Mouse (Mus musculus): ENCODE results near the gene Phactr1.

Phactr1 gene

DNA sequence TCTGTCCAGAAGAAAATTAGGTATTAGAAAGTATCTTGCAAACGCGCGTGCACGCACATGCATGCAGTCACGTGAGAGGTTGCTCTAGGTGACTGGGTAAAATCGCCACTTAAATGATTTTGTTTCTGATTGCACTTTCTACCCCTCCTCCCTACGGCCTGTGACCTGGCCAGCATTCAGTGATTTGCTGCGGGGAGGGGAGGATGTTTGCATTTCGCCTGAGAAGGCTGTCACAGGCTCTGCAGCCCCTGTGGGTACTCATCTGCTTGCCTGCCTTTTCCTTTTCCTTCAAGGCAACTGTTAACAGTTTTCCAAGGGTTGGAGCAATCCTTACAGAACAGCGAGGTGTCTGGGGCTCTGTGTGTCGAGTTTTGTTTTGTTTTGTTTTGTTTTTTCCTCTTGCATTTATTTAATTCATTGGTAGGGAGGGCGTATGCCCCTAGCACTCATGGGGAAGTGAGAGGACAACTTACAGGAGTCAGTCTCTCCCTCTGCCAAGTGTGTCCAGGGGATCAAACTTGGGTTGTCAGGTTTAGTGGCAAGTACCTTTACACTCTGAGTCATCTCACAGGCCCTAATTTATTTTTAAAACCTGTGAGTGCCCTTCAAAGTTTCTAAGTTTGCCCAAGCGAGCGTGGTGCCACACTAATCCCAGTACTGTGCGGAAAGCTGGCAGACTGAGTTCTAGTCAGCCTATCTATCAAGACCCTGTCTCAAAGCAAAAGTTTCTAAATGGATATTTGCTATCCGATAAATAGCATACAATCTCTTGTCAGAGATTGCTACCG lies 443.7 kb downstream of the Phactr1 start:
- ATAC-seq (ENCODE audit: low TSS enrichment): no peak

DNA sequence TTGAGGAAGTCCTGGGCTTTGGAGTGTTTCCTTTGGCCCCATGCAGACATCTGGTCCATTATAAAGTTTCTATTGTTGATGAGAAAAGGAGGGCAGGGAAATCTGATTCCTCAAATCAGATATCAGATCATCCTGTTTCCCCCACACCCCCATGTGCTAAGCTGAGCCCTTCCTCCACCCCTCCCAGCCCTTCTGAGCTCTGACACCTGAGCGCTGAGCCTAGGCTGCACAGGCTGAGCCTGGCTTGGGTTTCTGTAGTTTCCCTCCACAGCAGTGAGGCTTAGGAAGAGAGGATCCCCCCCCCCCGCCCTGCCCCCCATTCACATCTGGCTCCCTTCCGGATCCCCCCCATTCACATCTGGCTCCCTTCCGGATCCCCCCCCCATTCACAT lies 444.3 kb downstream of the Phactr1 start:
- ATAC-seq (ENCODE audit: low TSS enrichment): no peak

DNA sequence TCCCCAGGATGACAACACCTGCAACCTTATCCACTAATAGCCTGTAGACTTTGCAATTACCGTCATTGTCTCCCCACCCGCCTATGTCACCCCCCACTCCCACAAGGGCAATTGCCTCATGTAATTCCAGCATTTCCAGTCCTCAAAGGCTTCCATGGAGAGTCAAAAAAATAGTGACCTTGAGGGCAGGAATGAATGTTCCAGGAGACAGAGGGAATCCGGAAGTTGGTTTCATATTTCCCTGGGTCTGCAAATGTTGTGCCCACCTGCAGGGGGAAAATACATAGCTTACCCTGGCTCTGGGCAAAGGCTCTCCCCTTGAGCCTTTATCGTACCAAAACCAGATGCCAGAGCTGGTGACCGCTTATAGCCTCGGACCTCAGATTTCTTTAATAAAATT lies 449.7 kb downstream of the Phactr1 start:
- no peak for ATAC-seq (ENCODE audit: low TSS enrichment)

DNA sequence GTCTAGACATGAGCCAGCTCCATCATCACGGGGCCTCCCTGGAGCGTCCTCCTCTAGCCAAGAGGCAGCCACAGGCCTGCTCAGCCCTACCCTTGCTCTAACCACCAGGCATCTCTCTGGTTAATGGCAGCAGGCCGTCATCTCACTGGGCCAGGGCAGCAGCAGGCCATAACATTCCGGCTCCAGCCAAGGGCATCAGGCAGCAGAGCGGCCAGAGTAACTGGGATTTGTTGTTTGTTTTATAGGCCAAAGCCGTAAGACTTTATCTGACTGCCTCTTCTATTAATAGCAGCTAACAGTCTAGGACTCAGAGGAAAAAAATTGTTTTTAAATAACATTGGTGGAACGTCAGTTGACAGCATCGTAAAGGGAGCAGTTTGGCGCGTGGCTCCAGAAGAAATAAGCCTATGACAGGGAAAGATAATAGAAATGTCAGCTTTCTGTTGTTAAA lies 451.3 kb downstream of the Phactr1 start:
- 0 out of 2 replicates have a peak, but pooled peaks have one; percentile 15 for ATAC-seq (ENCODE audit: low TSS enrichment)

DNA sequence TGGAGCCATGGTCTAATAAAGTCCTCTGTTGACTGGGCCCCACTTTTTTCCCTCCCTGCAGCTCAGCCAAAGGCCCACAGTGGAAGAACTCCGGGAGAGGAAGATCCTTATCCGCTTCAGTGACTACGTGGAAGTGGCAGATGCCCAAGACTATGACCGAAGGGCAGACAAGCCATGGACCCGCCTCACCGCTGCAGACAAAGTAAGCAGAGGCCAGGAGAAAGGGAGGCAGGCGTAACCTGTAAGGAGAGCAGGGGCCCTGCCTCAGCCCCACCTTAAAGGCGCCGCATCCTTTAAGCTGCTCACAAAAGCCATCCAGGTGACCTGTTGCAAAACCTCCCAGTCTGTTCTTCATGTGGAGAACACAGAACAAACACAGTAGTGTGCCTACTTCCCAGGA lies 452.4 kb downstream of the Phactr1 start:
- ATAC-seq (ENCODE audit: low TSS enrichment): no peak

DNA sequence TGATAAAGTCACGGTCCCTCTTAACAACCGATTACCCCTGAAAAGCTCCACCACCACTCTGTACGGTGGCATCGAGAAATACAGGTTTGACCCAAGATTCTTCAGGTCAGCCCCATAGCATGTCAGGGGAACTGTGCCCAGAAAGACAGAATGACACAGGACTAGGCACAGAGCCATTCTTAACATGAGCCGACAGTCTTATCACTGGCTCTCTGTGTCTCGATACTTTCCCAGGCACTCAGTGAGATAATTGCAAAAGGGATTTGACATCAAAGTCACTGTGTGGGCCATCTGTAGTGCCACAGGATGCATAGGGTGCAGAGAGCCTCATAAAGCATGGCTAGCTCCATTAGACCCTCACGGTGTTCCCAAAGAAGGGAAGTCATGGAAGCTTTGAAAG lies 453.0 kb downstream of the Phactr1 start:
- ATAC-seq (ENCODE audit: low TSS enrichment): no peak

DNA sequence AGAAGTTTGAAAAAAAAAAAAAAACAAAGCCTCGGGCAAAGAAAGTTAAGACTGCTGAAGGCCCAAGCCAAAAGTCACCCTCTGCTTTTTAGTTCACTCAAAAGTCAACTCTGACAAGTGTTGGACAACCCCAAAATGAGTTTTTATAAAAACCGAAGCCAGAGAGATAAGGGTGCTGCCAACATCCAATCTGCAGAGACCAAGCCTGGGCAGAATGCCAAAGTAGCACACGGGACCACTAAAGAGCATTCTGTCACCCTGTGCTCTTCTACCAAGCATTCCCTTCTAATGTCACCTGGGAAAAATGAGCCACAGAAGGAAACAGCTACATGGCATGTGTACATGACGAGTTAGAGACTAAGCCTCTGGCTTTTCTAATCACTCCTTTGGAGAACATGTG lies 454.0 kb downstream of the Phactr1 start:
- no peak for ATAC-seq (ENCODE audit: low TSS enrichment)

DNA sequence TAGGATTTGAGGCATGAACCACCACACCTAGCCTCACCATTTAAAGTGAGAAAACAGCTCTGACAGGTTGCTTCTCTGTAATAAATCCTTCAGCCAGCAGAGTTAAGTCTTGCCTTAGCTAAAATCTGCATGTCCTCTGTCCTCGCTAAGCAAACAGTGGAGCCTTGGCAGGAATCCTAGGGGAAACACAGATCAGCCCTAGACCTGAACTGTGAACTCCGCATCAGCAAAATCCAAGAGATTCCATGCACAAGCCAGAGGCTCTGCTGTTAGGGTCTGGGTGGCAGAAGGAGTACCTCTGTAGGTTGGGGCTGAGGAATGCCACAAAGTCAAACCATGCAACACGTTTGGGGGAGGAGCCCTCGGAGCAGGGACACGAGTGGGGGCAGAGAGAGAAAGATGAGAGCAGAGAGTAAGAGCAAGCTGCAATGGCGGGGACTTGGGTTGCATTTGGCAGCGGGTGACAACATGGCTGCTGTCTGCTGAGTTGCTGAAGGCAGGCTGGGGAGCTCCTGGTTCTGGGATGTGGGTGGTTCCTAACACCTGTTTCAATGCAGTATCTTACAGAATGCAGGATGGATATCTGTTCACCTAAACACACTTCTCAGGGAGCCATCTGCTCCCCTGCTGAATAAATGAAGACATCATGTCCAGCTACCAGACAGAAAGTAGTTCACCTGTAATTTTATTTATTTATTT lies 464.4 kb downstream of the Phactr1 start:
- peak; percentile 41; the same call in 1 of the 2 replicates for ATAC-seq (ENCODE audit: low TSS enrichment)

DNA sequence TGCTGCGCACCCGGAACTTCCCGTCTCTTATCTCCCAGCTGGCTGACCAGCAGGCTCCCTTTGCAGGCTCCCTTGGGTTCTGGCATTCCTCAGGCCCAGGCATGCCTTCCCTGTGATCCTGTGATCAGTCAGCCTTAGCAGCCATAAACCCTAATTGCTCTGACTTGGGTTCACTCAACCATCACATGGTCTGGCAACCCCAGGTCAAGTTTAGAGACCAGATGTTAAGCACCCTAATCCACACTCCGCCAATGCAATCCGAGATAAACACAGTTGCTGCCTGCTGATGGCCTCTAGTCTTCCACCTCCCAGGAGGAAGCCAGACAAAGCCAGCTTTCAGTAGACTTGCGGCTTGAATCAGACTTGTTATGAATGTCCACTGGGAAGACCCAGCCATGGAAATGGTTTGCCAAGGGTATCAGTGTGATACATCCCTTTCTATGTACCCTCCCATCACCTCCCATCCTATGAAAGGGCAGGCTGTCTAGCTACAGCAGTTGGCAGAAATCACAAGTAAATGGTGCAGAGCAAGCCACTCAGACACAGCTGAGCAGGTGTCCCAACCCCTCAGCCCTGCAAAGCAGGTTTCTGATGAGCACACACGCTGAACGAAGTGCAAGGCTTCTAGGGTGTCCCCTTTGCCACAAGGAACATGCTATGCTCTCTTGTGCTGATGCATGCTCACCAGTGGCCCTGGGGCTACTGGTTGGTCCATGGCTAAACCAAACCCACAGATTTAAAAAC lies 466.3 kb downstream of the Phactr1 start:
- no peak for ATAC-seq (ENCODE audit: low TSS enrichment)

DNA sequence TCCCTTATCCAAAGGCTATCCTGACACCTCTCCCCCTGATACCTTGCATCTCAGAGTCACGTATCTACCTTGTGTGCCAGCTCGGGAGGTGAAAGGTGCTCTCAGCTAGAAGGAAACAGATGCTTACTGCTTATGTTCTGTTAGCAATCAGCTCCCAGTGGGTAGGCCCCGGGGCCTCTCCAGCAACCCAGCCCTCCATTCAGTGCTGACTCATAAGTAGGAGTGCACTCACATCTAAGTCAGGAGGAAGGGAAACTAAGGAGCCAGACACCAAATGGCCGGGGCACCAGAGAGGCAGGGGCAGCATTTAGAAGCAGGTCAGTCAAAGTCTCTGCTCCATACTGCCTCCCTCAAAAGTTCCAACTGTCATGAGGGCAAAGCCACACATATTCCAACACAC lies 468.3 kb downstream of the Phactr1 start:
- ATAC-seq (ENCODE audit: low TSS enrichment): peak; percentile 42

DNA sequence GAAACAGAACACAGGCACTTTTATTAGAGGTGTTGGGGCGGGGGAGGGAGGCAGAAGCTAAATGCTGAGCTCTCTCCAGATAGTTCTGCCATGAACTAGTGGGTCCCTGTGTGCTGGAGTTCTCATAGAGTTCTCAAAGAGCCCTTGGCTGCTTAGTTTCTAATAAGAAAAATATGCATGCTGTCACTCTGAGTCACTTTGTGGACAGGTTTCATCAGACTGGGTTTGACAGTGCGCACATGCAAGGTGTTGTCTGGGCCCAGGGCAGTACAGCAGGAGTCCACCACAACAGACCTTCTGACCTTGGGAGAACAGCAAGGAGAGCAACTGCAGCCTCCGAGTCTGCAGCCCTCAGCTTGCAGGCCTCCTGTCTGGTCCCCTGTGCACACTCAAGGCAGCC lies 469.2 kb downstream of the Phactr1 start:
- ATAC-seq (ENCODE audit: low TSS enrichment): no peak

DNA sequence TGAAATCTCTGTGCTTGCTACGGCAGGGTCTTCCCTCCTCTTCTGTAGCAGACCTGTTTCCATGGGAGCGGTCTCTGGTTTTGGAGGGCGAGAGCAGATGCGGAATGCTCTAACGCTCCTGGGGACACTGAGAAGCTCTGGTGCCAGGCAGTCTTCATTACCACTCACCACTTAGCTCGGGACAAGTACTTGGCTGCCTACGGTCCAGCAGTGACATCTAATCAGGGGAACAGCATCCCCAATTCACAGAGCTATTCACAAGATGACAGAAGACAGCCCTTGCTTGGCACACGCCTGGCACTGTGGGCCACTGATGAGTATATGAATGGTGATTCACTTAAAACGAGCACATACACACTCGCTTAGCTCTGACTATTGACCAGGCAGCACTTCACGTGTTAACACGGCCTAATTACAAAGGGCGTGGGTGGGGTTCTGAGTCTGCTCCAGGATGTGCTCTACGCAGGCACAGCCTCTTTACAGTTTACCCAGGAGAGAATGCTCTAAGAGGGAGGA lies 471.6 kb downstream of the Phactr1 start:
- no peak for ATAC-seq (ENCODE audit: low TSS enrichment)

DNA sequence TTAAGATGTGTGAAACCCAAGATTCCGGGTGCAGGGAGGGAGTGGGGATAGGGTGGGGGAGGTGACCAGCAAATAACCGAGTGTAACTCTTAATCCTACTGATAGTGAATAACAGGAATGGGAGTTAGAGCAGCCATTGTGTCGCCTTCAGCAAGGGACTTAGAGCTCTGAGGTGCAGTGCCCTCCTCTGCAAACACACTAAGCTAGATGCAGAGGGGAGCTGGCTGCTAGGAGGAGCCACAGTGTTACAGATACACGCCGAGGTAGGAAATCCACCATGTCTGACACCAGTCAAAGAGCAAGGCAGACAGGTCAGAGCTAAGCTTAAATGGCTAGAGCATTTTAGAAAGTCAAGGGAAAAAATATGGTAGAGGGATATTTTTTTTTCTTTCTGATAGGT lies 476.9 kb downstream of the Phactr1 start:
- ATAC-seq (ENCODE audit: low TSS enrichment): no peak

DNA sequence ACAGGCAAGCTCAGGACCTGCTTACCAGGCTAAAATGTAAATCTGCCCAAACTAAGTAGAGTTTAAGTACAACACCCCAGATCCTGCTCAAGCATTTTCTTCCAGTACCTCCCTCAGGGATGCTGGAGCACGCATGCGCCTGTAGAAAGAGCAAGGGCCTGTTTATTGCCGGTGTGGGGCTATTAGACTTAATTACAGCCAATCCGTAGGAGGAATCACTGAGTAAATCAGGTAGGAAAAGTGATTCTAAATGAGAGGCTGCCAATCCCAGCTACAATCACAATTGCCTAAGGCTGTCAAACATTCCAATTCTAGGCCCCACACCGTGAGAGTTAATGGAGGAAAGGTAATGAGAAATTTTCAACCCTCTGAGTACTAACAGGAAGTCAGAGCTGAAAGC lies 477.9 kb downstream of the Phactr1 start:
- ATAC-seq (ENCODE audit: low TSS enrichment): no peak

DNA sequence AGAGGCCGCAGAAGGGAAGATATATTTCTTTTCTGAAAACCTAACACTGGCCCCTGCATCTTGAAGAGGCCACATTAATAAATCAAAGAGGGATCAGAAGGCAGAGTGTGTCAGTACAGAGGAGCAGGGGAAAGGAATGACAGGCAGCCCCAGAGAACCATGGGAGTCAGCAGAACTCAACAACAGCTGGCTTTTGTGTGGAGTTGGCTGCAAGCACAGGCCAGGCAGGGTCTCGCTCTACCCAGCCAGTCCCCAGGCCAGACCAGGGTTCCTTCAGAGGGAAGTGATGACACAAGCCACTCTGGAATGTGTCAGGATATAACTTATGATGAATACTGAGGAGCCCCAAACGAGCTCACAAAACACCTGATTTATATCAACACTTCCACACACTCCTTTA lies 479.0 kb downstream of the Phactr1 start:
- ATAC-seq (ENCODE audit: low TSS enrichment): no peak

DNA sequence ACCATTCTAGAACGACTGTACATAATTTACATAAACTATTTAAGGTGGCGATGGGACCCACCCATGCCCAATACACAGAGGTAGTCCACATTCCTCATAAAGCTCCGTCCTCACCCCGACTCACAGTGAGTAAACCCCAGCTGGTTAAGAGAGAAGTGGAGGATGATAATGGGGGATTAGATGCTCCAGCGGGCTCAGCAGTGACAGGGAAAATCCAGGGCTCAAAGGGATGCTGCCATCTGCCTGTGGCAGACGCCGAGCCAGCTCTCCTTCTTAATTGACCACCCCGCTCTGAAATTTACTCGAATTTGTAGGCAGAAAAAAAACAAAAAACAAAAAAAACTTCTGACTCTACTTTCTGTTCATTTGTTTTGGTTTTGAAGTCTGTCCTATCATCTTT lies 487.3 kb downstream of the Phactr1 start:
- no peak for ATAC-seq (ENCODE audit: low TSS enrichment)

DNA sequence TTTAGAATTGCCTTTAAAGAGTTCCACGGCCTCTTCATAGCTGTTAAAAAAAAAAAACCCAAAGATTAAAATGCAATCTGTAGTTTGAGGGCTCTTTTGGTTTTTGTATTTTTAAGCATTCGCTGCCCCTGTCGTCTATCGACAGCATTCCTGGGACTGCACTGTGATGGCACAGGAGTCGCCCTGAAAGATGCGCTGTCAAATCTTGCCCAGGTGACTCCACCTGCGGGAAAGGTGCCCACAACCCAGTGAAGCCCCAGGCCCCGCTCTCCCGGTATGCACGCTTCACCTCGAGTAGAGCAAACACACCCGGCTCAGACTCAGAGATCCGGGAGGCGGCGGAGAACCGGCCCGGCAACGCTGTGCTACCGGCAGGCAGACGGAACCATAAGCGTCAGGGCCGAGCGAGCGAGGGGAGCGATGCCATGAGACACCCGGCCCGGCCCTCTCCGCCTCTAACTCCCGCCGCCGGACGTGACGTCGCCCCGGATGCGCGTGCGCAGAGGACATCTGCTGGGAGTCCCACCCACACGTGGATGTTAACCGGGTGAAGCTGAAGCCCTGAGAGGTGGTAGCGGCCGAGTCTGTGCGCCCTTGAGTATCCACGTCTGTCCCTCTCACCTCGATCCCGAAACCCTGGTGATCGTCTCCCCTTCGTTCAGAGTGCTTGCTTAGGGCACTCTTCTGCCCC lies 490.7 kb downstream of the Phactr1 start, which contains the start of gene Tbc1d7:
Gene Tbc1d7, minus strand, starts transcription at position 482 of the 691 bp plus-strand sequence.
- peak; percentile 95 for ATAC-seq (ENCODE audit: low TSS enrichment)

DNA sequence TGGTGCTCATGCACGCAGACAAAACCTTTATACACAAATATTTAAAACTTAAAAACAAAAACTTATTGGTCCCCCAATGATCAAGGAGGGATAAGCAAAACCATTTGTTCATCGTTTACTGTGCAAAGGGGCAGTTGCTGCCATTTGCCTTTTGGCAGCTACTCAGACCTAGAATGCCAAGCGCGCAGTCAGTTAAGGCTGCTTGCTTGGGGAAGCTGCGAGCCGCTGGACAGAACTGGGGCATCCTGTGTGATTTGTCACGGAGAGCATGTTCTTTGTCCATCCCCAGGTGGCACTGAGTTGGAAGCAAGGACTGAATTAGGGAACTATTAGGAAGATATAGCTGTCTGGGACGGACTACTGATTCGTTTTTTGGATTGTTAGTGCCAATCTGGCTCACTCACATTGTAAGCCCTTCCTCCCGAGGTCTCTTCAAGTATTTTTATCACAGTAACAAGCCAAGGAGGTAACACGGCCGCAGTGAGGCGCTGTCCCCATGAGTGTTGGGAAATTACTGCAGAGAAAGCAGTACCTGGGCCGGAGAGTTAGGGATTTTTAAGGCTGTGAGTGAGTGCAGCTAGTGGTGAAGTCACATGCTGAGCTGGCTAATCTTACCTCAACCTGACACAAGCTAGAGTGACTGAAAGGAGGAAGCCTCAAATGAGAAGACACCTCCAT lies 491.8 kb downstream of the Phactr1 start:
- ATAC-seq (ENCODE audit: low TSS enrichment): peak; percentile 21; the same call in 1 of the 2 replicates

DNA sequence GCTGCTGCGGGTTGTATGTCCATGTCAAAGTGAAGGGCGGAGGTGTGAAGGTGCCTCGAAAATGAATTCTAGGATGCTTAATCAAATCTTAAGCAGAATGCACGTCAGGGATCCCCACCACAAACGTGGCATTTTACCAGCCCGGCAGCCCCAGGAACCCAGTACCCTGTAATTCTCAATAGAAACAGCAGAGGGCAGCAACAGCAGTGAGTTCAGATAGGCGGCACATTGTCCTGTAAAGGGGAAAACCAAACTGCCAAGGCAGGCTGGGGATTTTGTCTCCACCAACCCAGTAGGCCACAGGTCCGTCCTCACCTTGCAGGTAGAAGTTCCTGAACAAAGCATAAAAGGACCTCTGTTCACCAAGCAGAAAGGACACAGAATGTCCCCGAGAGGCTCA lies 492.8 kb downstream of the Phactr1 start:
- ATAC-seq (ENCODE audit: low TSS enrichment): peak; percentile 52

DNA sequence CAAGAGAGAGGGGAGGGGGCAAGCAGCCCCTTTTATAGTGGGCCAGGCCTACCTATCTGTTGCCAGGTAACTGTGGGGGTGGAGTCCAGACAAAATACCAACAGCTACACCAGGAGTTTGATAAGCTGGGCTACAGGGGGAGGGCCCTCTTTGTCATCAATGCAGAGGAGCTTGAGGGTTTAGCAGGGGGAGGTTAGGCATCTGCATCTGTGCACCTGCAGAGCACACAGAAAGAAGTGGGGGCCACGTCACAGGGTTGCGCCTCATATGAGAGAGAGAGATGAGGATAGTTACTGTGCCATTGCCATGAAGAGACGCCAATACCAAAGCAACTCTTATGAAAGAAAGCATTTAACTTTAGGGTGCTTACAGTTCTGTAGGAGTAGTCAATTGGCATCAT lies 496.3 kb downstream of the Phactr1 start:
- no peak for ATAC-seq (ENCODE audit: low TSS enrichment)

DNA sequence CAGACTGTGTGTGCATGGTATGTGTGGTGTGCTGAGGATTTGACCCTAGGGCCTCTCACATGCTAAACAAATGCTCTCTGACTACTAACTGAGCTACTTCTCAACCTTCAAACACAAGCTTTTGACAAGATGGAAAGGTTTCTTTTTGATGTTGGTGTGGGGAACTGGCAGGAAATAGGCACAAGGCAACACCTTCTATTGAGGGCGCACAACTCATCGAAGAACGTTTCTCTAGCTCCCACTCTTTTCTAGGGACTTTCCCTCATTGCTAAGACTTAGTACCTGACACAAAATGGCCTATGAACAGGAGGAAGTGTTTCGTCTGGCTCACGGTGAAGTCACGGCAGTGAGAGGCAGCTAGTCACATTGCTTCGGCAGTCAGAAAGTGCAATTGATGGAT lies 496.9 kb downstream of the Phactr1 start:
- no peak for ATAC-seq (ENCODE audit: low TSS enrichment)

Measured in frontal cortex, adult (tissue).